Mouse (Mus musculus) G1E (cell line): ENCODE results near the gene H2-M1.

ENCODE experiments used
- CTCF ChIP-seq: IDR thresholded peaks from 2 replicates; pipeline ENCODE4 v1.5.1; 2012; ENCODE audit warnings: low read depth, low read length, inconsistent platforms, mixed read lengths
- GATA1 ChIP-seq: IDR thresholded peaks from 2 replicates; pipeline ENCODE4 v1.6.1; 2012; ENCODE audit warnings: borderline replicate concordance, low read length, inconsistent platforms, mixed read lengths

GRCm38 (mm10) chr17:36697693-36698092 is 25.7 kb upstream of the H2-M1 start:
- TF ChIP-seq CTCF (no peak), GATA1 (no peak)
